Mouse (Mus musculus) liver, adult 2 months (tissue): ENCODE data around the gene Rab15.
A peak's percentile ranks its signal among the peaks of the same experiment; 100 is the strongest.

ENCODE experiments used
- CTCF ChIP-seq: fragments of 200-500 bp; IDR thresholded peaks from 2 replicates; pipeline ENCODE4 v1.5.1; 2011; ENCODE audit warnings: low read depth, low read length, control low read depth
- POLR2A ChIP-seq: fragments of 200-500 bp; IDR thresholded peaks from 2 replicates; pipeline ENCODE4 v1.6.1; 2011; ENCODE audit warnings: low read length, control low read depth; ENCODE audit not compliant: insufficient read depth; ENCODE audit errors: extremely low read depth

- TF ChIP-seq CTCF (peak; percentile 61), POLR2A (no peak)
Measured at GRCm38 (mm10) chr12:76837101-76837843, 14.6 kb upstream of the Rab15 start.
